Mouse (Mus musculus): ENCODE data around the gene 4930442H23Rik. TPM values are rescaled to one million over a fixed set of nuclear protein-coding genes. Genes with fewer than 3 reads are reported as not detected.

The 4930442H23Rik gene
- polyA plus RNA-seq, 1 experiment from 2014 or later: not detected

DNA sequence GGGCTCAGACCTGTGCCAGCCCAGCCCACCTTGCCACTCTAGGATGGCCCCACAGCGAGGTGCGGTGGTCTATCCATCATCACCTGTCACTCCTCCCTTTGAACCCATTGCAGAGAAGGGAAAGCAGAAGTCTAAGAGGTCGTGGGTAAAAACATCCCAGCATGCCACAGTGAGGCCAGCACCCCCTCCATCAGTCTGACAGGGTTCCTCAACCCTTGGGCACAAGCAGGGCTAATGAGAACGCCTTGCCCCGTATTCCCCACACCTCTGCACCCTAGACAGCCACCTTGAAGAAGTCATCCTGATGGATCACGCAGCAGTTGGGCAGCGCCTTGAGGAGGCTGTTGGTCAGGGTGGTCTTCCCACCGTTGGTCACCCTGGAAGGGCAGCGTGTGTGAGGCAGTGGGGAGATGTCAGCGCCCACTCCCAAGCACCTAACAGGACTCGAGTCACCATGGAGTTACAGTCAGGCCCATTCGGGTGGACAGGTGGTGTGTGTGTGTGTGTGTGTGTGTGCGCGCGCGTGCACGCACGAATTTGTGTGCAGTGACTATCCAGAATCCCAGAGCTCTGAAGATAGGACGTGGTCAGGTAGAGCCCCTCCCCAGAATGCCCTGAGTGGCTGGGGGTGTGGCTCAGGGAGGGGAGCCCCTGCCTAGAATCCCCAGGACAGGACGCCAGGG lies 17.1 kb upstream of the 4930442H23Rik start:
- no peak overlapping the region for H3K9ac ChIP-seq (replicated peaks; ENCODE audit: low read length)
- ATAC-seq (ENCODE audit: low FRiP score, low TSS enrichment) (no peak), DNase-seq (no peak)
- H3K36me3 ChIP-seq (ENCODE audit: control insufficient read depth, insufficient read depth, low read length): peaks cover 14% of the 10 kb centered on the region
- no peak overlapping the region for H3K27ac ChIP-seq (replicated peaks; ENCODE audit: low read depth, low read length)
- WGBS: 80% methylated on average over 20 of the region's 20 CpGs
- no peak overlapping the region for H3K4me3 ChIP-seq (replicated peaks; ENCODE audit: low read depth, low read length)
- peaks cover 10% of the 10 kb centered on the region; the same call in 1 of the 2 replicates for H3K27me3 ChIP-seq (ENCODE audit: control insufficient read depth, insufficient read depth, low read length)
- no peaks in the 10 kb centered on the region for H3K9me3 ChIP-seq (ENCODE audit: control insufficient read depth, low read length)
- no peak overlapping the region for H3K4me2 ChIP-seq (ENCODE audit: low read length)
- H3K4me1 ChIP-seq (ENCODE audit: control insufficient read depth, insufficient read depth, low read length): no peaks in the 10 kb centered on the region

GRCm38 (mm10) chr10:81200141-81200540 lies 16.5 kb upstream of the 4930442H23Rik start:
- H3K9me3 ChIP-seq (ENCODE audit: control insufficient read depth, low read length): no peaks in the 10 kb centered on the region
- H3K27me3 ChIP-seq (ENCODE audit: control insufficient read depth, insufficient read depth, low read length): peaks cover 15% of the 10 kb centered on the region; the same call in 1 of the 2 replicates
- no peak overlapping the region for H3K27ac ChIP-seq (replicated peaks; ENCODE audit: low read depth, low read length)
- no peak overlapping the region for H3K9ac ChIP-seq (replicated peaks; ENCODE audit: low read length)
- ATAC-seq (ENCODE audit: low FRiP score, low TSS enrichment): no peak
- H3K4me1 ChIP-seq (ENCODE audit: control insufficient read depth, insufficient read depth, low read length): no peaks in the 10 kb centered on the region
- DNase-seq: no peak
- H3K4me3 ChIP-seq (replicated peaks; ENCODE audit: low read depth, low read length): no peak overlapping the region
- no peak overlapping the region for H3K4me2 ChIP-seq (ENCODE audit: low read length)
- 87% methylated on average over 13 of the region's 13 CpGs for WGBS
- peaks cover 9% of the 10 kb centered on the region for H3K36me3 ChIP-seq (ENCODE audit: control insufficient read depth, insufficient read depth, low read length)

- Histone ChIP-seq H3K27ac (replicated peaks; ENCODE audit: low read depth, low read length) (no peak overlapping the region), H3K9ac (replicated peaks; ENCODE audit: low read length) (no peak overlapping the region), H3K27me3 (ENCODE audit: control insufficient read depth, insufficient read depth, low read length) (peaks cover 19% of the 10 kb centered on the region; the same call in 1 of the 2 replicates), H3K4me3 (replicated peaks; ENCODE audit: low read depth, low read length) (no peak overlapping the region), H3K4me2 (ENCODE audit: low read length) (no peak overlapping the region), H3K36me3 (ENCODE audit: control insufficient read depth, insufficient read depth, low read length) (no peaks in the 10 kb centered on the region), H3K9me3 (ENCODE audit: control insufficient read depth, low read length) (no peaks in the 10 kb centered on the region), H3K4me1 (ENCODE audit: control insufficient read depth, insufficient read depth, low read length) (no peaks in the 10 kb centered on the region)
- no peak for DNase-seq
- ATAC-seq (ENCODE audit: low FRiP score, low TSS enrichment): no peak
- WGBS: 86% methylated on average over 6 of the region's 6 CpGs
Measured at GRCm38 (mm10) chr10:81198990-81199389, 15.3 kb upstream of the 4930442H23Rik start.

DNA sequence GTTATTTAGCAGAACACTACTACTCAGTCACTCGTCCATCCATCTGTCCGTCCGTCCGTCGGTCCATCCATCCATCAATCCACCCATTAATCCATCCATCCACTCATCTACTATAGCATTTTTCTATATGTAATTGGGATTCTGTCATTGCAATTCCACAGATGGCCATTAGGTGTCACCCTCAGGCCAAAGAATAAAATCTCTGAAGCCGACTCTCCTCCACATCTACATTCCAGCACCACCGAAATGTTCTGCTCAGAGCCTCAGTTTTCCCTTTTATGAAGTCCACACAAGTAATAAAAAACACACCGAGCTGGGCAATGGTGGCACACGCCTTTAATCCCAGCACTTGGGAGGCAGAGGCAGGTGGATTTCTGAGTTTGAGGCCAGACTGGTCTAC lies 14.6 kb upstream of the 4930442H23Rik start:
- H3K36me3 ChIP-seq (ENCODE audit: control insufficient read depth, insufficient read depth, low read length): no peaks in the 10 kb centered on the region
- H3K27ac ChIP-seq (replicated peaks; ENCODE audit: low read depth, low read length): no peak overlapping the region
- WGBS: 3% methylated on average over 9 of the region's 9 CpGs
- no peak overlapping the region for H3K9ac ChIP-seq (replicated peaks; ENCODE audit: low read length)
- peak; percentile 90 for DNase-seq
- no peak overlapping the region for H3K4me3 ChIP-seq (replicated peaks; ENCODE audit: low read depth, low read length)
- no peak for ATAC-seq (ENCODE audit: low FRiP score, low TSS enrichment)
- no peak overlapping the region for H3K4me2 ChIP-seq (ENCODE audit: low read length)
- H3K4me1 ChIP-seq (ENCODE audit: control insufficient read depth, insufficient read depth, low read length): peaks cover 2% of the 10 kb centered on the region; the same call in 1 of the 2 replicates
- H3K9me3 ChIP-seq (ENCODE audit: control insufficient read depth, low read length): no peaks in the 10 kb centered on the region
- H3K27me3 ChIP-seq (ENCODE audit: control insufficient read depth, insufficient read depth, low read length): peaks cover 19% of the 10 kb centered on the region; the same call in 1 of the 2 replicates

DNA sequence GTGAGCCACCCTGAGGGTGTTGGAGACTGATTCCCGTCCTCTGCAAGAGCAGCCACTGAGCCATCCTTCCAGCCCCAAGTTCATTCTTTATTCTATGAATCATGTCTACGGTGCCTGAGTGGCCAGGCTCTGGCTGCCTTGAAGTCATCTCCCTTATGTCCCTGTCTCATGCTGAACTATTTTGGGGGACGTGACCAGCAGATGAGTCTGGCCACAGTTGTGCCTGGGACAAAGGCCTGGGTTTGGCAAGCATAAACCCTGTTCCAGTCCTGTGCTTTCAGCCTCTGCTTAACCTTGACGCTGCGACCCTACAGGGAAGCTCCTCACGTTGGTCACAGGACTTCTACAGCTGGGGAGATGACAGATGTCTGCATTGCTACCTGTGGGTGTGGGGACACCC lies 13.7 kb upstream of the 4930442H23Rik start:
- DNase-seq: no peak
- no peaks in the 10 kb centered on the region for H3K36me3 ChIP-seq (ENCODE audit: control insufficient read depth, insufficient read depth, low read length)
- peaks cover 19% of the 10 kb centered on the region; the same call in 1 of the 2 replicates for H3K27me3 ChIP-seq (ENCODE audit: control insufficient read depth, insufficient read depth, low read length)
- H3K9me3 ChIP-seq (ENCODE audit: control insufficient read depth, low read length): no peaks in the 10 kb centered on the region
- no peak overlapping the region for H3K4me3 ChIP-seq (replicated peaks; ENCODE audit: low read depth, low read length)
- no peak overlapping the region for H3K27ac ChIP-seq (replicated peaks; ENCODE audit: low read depth, low read length)
- no peak for ATAC-seq (ENCODE audit: low FRiP score, low TSS enrichment)
- peaks cover 5% of the 10 kb centered on the region; the same call in 1 of the 2 replicates for H3K4me1 ChIP-seq (ENCODE audit: control insufficient read depth, insufficient read depth, low read length)
- no peak overlapping the region for H3K4me2 ChIP-seq (ENCODE audit: low read length)
- H3K9ac ChIP-seq (replicated peaks; ENCODE audit: low read length): no peak overlapping the region
- WGBS: 54% methylated on average over 6 of the region's 6 CpGs

- ATAC-seq (ENCODE audit: low FRiP score, low TSS enrichment) (no peak), DNase-seq (no peak)
- Histone ChIP-seq H3K36me3 (ENCODE audit: control insufficient read depth, insufficient read depth, low read length) (no peaks in the 10 kb centered on the region), H3K4me1 (ENCODE audit: control insufficient read depth, insufficient read depth, low read length) (peaks cover 9% of the 10 kb centered on the region; the same call in 1 of the 2 replicates), H3K9me3 (ENCODE audit: control insufficient read depth, low read length) (no peaks in the 10 kb centered on the region), H3K4me2 (ENCODE audit: low read length) (no peak overlapping the region), H3K4me3 (replicated peaks; ENCODE audit: low read depth, low read length) (no peak overlapping the region), H3K27me3 (ENCODE audit: control insufficient read depth, insufficient read depth, low read length) (peaks cover 19% of the 10 kb centered on the region; the same call in 1 of the 2 replicates), H3K27ac (replicated peaks; ENCODE audit: low read depth, low read length) (no peak overlapping the region), H3K9ac (replicated peaks; ENCODE audit: low read length) (no peak overlapping the region)
- WGBS: 70% methylated on average over 11 of the region's 11 CpGs
Measured at GRCm38 (mm10) chr10:81196470-81197065, 12.9 kb upstream of the 4930442H23Rik start.

DNA sequence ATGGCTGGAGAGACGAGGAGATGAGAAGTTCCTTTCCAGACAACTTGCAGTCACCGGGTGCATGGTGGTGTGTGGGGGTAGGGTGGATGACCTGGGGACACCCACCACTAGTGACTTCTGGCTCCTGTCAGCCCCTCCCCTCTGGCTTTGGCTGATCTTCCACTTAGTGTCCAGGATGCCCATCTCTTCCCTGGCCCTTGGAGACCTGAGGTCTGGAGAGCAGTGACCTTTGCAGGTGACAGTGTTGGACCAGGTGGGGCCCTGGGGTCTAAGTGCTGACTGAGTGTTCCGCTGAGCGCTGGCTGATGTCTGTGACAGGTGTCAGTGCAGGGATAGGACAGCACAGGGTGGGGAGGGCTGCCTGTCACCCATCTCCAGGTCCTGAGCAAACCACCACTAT lies 11.7 kb upstream of the 4930442H23Rik start:
- no peak for ATAC-seq (ENCODE audit: low FRiP score, low TSS enrichment)
- H3K9ac ChIP-seq (replicated peaks; ENCODE audit: low read length): no peak overlapping the region
- H3K27ac ChIP-seq (replicated peaks; ENCODE audit: low read depth, low read length): no peak overlapping the region
- peaks cover 7% of the 10 kb centered on the region for H3K36me3 ChIP-seq (ENCODE audit: control insufficient read depth, insufficient read depth, low read length)
- peaks cover 19% of the 10 kb centered on the region; the same call in 1 of the 2 replicates for H3K27me3 ChIP-seq (ENCODE audit: control insufficient read depth, insufficient read depth, low read length)
- H3K4me1 ChIP-seq (ENCODE audit: control insufficient read depth, insufficient read depth, low read length): peaks cover 9% of the 10 kb centered on the region; the same call in 1 of the 2 replicates
- WGBS: 67% methylated on average over 4 of the region's 4 CpGs
- H3K9me3 ChIP-seq (ENCODE audit: control insufficient read depth, low read length): no peaks in the 10 kb centered on the region
- DNase-seq: no peak
- no peak overlapping the region for H3K4me3 ChIP-seq (replicated peaks; ENCODE audit: low read depth, low read length)
- no peak overlapping the region for H3K4me2 ChIP-seq (ENCODE audit: low read length)

DNA sequence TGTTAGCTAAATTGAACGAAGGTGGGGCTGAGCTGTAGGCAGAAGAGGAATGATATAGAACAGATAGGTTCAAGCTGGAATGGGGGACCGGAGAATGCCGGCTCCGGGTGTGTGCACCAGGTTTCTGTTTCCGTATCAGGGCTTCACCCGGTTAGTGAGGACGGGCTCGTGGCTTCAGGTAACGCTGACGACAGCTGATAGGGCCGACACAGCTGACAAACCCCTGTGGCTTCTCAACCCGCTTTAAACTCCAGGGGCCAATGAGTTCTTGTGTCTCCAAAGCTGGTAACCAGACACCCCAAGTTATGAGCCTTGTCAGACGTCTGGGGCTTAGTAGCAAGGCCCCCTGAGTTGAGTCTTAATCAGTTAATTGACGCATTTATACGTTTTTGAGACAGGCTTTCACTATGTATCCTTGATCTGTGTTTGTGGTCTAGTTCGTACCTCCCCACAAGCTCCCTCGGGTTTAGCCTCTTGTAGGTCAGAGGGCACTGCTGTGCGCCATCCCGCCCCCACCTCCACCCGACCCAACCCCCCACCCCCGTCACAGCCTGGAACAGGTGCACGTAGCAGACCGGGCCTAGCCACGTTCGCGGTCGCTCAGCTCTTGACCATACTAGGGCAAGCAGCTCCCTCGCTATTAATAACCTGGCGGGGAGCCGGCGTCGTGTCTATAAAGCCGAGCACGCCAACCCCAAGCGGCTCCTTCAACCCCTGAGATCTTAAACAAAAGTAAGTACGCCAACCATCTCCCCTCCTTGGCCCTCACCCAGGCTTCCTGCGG lies 10.5 kb upstream of the 4930442H23Rik start:
- H3K9me3 ChIP-seq (ENCODE audit: control insufficient read depth, low read length): no peaks in the 10 kb centered on the region
- DNase-seq (no peak), ATAC-seq (ENCODE audit: low FRiP score, low TSS enrichment) (no peak)
- H3K36me3 ChIP-seq (ENCODE audit: control insufficient read depth, insufficient read depth, low read length): peaks cover 16% of the 10 kb centered on the region
- H3K4me3 ChIP-seq (replicated peaks; ENCODE audit: low read depth, low read length): no peak overlapping the region
- 17% methylated on average over 37 of the region's 37 CpGs for WGBS
- no peak overlapping the region for H3K9ac ChIP-seq (replicated peaks; ENCODE audit: low read length)
- H3K4me1 ChIP-seq (ENCODE audit: control insufficient read depth, insufficient read depth, low read length): peaks cover 9% of the 10 kb centered on the region; the same call in 1 of the 2 replicates
- no peak overlapping the region for H3K27ac ChIP-seq (replicated peaks; ENCODE audit: low read depth, low read length)
- no peak overlapping the region for H3K4me2 ChIP-seq (ENCODE audit: low read length)
- peaks cover 19% of the 10 kb centered on the region; the same call in 1 of the 2 replicates for H3K27me3 ChIP-seq (ENCODE audit: control insufficient read depth, insufficient read depth, low read length)
